Mouse (Mus musculus) kidney, adult 2 months (tissue): ENCODE data around the gene Pla2g2c.

Experiments used
- CTCF ChIP-seq: fragments of 200-500 bp; conservative IDR thresholded peaks from 2 replicates; pipeline ENCODE4 v1.5.1; 2011; ENCODE audit warnings: low read depth, mild to moderate bottlenecking, control low read depth, low read length, moderate library complexity, mixed read lengths; ENCODE audit not compliant: insufficient read depth, insufficient read length
- POLR2A ChIP-seq: fragments of 200-500 bp; IDR thresholded peaks from one replicate; pipeline ENCODE4 v1.6.1; 2011; ENCODE audit warnings: low read depth, low read length, control low read depth

GRCm38 (mm10) chr4:138714186-138714585 lies 10.4 kb upstream of the Pla2g2c start:
- no peak for TF ChIP-seq CTCF
- TF ChIP-seq POLR2A: no peak
